Mouse (Mus musculus) mesoderm, embryonic 11.5 days (tissue): Measurements from ENCODE around the gene Rad18.

Source experiments
- DNase-seq: peaks from one replicate; pipeline ENCODE4 v3.0.0-alpha.2; 2012; ENCODE audit warnings: low read depth, low spot score

Gene Rad18

DNA sequence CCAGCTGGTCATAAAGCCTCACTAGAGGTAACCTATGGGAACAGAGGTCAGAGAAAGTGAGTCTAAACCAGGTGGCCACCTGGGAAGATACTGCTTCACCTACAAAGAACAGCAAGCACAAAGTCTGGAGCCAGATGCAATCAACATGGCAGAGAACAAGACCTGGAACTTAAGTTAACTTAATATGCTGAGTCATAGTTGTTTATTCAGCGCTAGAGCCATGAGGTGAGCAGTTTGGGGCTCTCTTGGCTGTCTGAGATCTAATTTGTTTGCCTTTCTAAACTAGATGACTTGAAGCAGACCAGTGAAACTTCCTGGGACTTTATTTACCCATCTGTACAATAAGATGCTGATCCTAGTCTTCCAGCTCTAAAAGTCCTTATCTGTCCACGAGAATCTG, 12.4 kb downstream of the Rad18 start:
- DNase-seq, result no peak

GRCm38 (mm10) chr6:112632071-112632470, 64.4 kb downstream of the Rad18 start:
- DNase-seq, result no peak

GRCm38 (mm10) chr6:112630291-112630690, 66.2 kb downstream of the Rad18 start:
- DNase-seq, result no peak

DNA sequence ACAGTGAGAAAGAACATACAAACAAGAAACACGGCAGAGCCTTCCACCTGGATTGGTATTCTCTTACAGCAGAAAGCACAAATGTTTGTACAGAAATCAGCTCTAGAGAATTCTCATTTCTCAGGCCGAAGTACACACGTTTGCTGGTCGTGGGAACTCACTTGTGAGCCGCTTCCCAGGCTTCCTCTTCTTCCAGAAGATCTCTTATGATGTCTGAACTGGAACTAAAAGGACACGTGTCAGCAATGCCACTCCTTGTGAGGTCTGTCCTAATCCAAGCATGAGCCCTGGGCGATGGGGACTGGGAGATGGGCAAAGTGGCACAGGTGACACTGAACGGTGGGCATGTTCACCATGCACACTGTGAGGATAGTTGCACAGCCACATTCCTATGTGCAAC, 68.2 kb downstream of the Rad18 start:
- DNase-seq, result no peak

DNA sequence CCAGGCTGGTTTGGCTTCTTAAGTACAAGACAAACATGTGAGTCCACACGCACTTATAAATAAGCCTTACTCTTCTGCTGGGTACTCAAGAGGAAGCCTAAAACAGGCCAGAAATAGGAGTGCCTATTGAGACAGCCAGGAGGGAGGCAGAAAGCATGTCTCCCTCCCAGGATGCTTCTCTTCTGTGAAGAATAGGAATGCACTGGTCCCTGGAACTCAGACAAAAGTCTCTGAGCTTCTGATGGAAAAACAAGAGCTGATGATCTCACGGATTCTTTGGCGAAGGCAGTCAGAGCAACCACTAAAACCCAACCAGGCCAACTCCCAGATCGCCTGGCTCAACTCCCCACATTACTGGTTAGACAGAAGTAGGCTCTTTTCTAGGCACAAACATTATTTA, 74.2 kb downstream of the Rad18 start:
- no peak for DNase-seq

- no peak for DNase-seq
These were observed 76.5 kb downstream of the Rad18 start for GRCm38 (mm10) chr6:112620027-112620426.

GRCm38 (mm10) chr6:112617728-112618318, 78.7 kb downstream of the Rad18 start:
- no peak for DNase-seq

DNA sequence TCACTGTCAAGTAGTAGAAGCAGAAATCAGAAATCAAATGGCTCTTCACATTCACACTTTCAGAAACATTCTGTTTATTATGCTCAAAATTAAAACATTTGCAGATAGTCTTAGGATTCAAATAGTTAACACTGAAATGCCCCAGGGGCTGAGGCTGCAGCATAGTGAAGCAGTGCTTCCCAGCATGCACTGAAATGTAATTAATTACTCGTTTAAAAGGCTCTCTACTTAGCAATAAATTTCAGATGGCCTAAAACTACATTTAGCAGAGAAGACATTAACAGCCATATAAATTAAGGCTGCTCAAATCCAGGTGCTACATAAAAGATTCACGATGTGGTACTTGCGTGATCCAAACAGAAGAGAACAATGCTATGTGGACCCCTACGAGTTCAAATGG, 87.5 kb downstream of the Rad18 start:
- DNase-seq, result no peak

GRCm38 (mm10) chr6:112603866-112604265, 92.6 kb downstream of the Rad18 start:
- DNase-seq, result no peak

DNA sequence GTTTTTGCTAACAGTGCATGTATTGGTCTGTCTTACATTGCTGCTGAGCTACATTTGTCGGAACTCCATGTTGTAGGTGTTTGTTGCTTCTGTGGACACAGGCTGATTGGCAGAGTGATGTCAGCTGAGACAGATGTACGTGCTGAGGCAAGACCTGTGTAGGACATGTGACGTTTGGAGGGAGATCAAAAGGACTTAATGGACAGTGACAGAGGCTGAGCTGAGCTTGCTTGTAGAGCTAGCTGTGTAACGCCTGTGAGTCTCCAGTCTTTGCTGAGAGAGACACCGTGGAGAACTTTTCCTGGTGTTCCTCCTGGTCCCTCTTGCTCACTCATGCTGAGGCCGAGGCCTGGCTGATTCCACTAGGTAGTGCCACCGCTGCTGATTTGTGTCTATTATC, 101.5 kb downstream of the Rad18 start:
- no peak for DNase-seq

DNA sequence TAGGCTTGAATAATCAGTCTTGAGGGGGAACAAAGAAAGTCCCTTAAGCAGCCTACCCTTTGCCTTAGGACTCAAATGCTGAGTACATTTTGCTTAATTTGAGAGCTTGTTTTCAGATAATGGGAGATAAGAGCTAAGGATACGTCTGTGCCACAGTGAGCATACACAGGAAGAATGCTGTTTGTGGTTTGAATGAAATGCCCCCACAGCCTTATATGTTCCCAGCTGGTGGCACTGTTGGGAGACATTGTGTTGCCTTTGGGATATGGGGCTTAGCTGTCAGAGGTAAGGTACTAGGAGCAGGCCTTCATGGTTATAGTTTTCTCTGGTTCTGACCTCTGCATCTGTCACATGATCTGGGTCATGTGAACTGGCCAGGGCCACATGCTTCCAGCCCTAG, 108.6 kb downstream of the Rad18 start:
- no peak for DNase-seq

GRCm38 (mm10) chr6:112586999-112587398, 109.5 kb downstream of the Rad18 start:
- no peak for DNase-seq

GRCm38 (mm10) chr6:112584961-112585360, 111.5 kb downstream of the Rad18 start:
- DNase-seq, result no peak

- DNase-seq, result no peak
These were observed 114.5 kb downstream of the Rad18 start for GRCm38 (mm10) chr6:112582022-112582421.

- no peak for DNase-seq
These were observed 119.3 kb downstream of the Rad18 start for GRCm38 (mm10) chr6:112577198-112577597.

DNA sequence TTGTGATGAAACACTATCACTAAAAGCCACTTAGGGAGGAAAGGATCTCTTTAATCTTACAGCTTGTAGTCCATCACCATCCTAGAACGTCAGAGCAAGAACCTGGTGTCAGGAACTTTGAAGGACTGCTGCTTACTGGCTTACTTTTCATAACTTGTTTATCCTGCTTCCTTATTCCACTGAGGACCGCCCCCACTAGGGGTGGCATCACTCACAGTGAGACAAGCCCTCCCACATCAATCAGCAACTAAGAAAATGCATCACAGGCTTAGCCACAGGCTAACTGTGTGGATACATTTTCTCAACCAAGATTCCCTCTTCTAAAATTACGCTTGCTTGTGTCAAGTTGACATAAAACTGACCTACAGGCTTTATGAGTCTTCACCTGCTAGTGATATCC, 121.9 kb downstream of the Rad18 start:
- DNase-seq, result no peak

GRCm38 (mm10) chr6:112570413-112570812, 126.1 kb downstream of the Rad18 start:
- DNase-seq, result no peak
